Mouse (Mus musculus) forebrain, postnatal 0 days (tissue): ENCODE measurements at regions not wholly inside any gene's neighbourhood (a gene's known extent, or its start where the extent isn't known, plus 50 kb on each side); places are given as distances from the start of the nearest gene placed in this dataset.

Experiments
- ATAC-seq: fragments of 200-750 bp; cut with Nextera tagmentation; 2 replicates; pipeline ENCODE4 v1.8.0; 2017; ENCODE audit warnings: mild to moderate bottlenecking, moderate library complexity
- DNase-seq: peaks from one replicate; pipeline ENCODE4 v3.0.0-alpha.2; 2015
- H3K27ac ChIP-seq: fragments of 300-500 bp; sonication (generic); 2 replicates; pipeline ENCODE4 v1.5.1; 2014; ENCODE audit warnings: low read depth, mild to moderate bottlenecking, antibody characterized with exemption, low read length, moderate library complexity, mixed read lengths
- H3K27me3 ChIP-seq: fragments of 300-500 bp; sonication (generic); 2 replicates; pipeline ENCODE4 v1.6.1; 2014; ENCODE audit warnings: mild to moderate bottlenecking, low read length, mixed read lengths; ENCODE audit not compliant: insufficient read depth
- H3K36me3 ChIP-seq: fragments of 300-500 bp; sonication (generic); 2 replicates; pipeline ENCODE4 v1.6.1; 2014; ENCODE audit warnings: mild to moderate bottlenecking, moderate library complexity; ENCODE audit not compliant: insufficient read depth
- H3K4me1 ChIP-seq: fragments of 300-500 bp; sonication (generic); 2 replicates; pipeline ENCODE4 v1.6.1; 2014; ENCODE audit warnings: antibody characterized with exemption; ENCODE audit not compliant: insufficient read depth
- H3K4me2 ChIP-seq: fragments of 300-500 bp; sonication (generic); 2 replicates; pipeline ENCODE4 v1.6.1; 2014; ENCODE audit warnings: low read depth, mild to moderate bottlenecking, moderate library complexity
- H3K4me3 ChIP-seq: fragments of 300-500 bp; sonication (generic); 2 replicates; pipeline ENCODE4 v1.5.1; 2014; ENCODE audit warnings: low read depth, low read length, mixed read lengths
- H3K9ac ChIP-seq: fragments of 300-500 bp; sonication (generic); 2 replicates; pipeline ENCODE4 v1.6.1; 2014; ENCODE audit warnings: mild to moderate bottlenecking
- H3K9me3 ChIP-seq: fragments of 300-500 bp; sonication (generic); 2 replicates; pipeline ENCODE4 v1.6.1; 2016; ENCODE audit warnings: low read length
- CTCF ChIP-seq: sonication (generic); IDR thresholded peaks from 2 replicates; pipeline ENCODE4 v1.5.1; 2016; ENCODE audit warnings: antibody characterized with exemption, control low read depth, low read depth
- WGBS: fragments of 180-500 bp; shearing (Covaris S2); extraction: QIAGEN DNeasy Blood & Tissue Kit; methylation state at CpG from one replicate; pipeline ENCODE4 v1.1.7; 2014; 5-methylcytosine and 5-hydroxymethylcytosine counted together

GRCm38 (mm10) chr12:26796367-26796766 is 327.4 kb downstream of the Cmpk2 start:
- no peak for TF ChIP-seq CTCF
- H3K4me3 ChIP-seq = no peak overlapping the region
- H3K4me1 ChIP-seq = no peaks in the 10 kb centered on the region

DNA sequence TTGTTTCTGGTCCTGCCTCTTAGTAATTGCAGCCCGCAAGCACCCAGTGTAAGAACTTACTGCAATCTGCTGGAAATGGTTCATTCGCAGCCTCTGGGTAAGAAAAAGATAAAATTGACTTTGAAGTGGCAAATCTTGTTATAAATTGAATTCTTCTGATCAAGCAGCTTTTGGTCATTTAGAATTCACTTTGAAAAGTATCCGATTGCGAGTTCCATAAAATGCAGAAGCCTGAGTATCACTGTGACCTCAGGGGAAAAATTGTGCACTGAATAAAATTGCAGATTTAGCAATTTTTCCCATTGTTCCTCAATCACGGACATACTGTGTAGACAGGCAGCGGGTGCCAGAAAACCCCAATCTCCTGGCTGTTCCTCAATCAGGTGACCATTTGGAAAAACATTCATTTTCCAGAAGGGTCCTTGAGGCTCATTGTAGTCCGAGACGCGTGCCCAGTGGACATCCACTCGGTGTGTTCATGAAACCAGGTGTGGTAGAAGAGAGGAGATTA is 320.4 kb downstream of the Cmpk2 start:
- Histone ChIP-seq H3K27ac (no peak overlapping the region), H3K27me3 (no peaks in the 10 kb centered on the region), H3K4me1 (0 out of 2 replicates have a peak, but pooled peaks cover 5% of the 10 kb centered on the region), H3K36me3 (no peaks in the 10 kb centered on the region), H3K4me2 (no peak overlapping the region), H3K9me3 (no peaks in the 10 kb centered on the region), H3K4me3 (no peak overlapping the region), H3K9ac (no peak overlapping the region)
- no peak for ATAC-seq
- TF ChIP-seq CTCF = no peak
- DNase-seq = no peak
- WGBS = 76% methylated on average over 10 of the region's 10 CpGs

More at GRCm38 (mm10) chr12:26796367-26796766, 327.4 kb downstream of the Cmpk2 start:
- H3K4me2 ChIP-seq = no peak overlapping the region
- no peaks in the 10 kb centered on the region for H3K9me3 ChIP-seq
- ATAC-seq = no peak
- H3K9ac ChIP-seq = no peak overlapping the region
- no peaks in the 10 kb centered on the region for H3K27me3 ChIP-seq
- DNase-seq = no peak
- H3K36me3 ChIP-seq = no peaks in the 10 kb centered on the region
- no peak overlapping the region for H3K27ac ChIP-seq
- 43% methylated on average over 2 of the region's 2 CpGs for WGBS

- Histone ChIP-seq H3K9me3 (no peaks in the 10 kb centered on the region), H3K27me3 (no peaks in the 10 kb centered on the region), H3K4me3 (no peak overlapping the region), H3K4me1 (0 out of 2 replicates have a peak, but pooled peaks cover 5% of the 10 kb centered on the region), H3K4me2 (no peak overlapping the region), H3K36me3 (no peaks in the 10 kb centered on the region), H3K9ac (no peak overlapping the region), H3K27ac (no peak overlapping the region)
- DNase-seq = peak; percentile 72
- no peak for TF ChIP-seq CTCF
- ATAC-seq = peak; percentile 79
- WGBS = 48% methylated on average over 2 of the region's 2 CpGs
Observed at GRCm38 (mm10) chr12:26785550-26785949, 316.5 kb downstream of the Cmpk2 start.

GRCm38 (mm10) chr12:26784426-26784825 is 315.4 kb downstream of the Cmpk2 start:
- ATAC-seq (no peak), DNase-seq (no peak)
- WGBS = 92% methylated on average over 3 of the region's 3 CpGs
- no peaks in the 10 kb centered on the region for H3K9me3 ChIP-seq
- H3K9ac ChIP-seq = no peak overlapping the region
- H3K27me3 ChIP-seq = no peaks in the 10 kb centered on the region
- no peak overlapping the region for H3K4me3 ChIP-seq
- H3K4me2 ChIP-seq = no peak overlapping the region
- H3K27ac ChIP-seq = peak overlapping the region; percentile 17
- H3K4me1 ChIP-seq = 0 out of 2 replicates have a peak, but pooled peaks cover 5% of the 10 kb centered on the region
- H3K36me3 ChIP-seq = no peaks in the 10 kb centered on the region
- TF ChIP-seq CTCF = no peak

DNA sequence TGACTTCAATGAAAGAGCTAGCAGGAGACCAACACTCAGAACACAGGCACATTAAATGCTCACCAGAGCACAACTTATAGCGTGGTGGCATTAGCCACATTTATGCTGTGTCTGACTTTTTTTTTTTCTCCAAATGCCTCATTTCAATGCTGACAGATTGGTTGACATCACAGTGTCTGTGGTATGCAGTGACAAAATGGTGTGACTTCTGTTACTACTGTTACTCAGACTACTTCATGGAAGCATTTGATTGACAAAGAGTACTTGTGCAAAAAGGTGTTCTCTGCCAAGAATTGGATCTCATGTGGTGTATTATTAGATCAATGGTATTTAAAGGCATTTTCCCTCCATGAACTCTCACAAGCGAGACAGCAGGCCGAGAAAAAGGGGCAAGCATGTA is 314.8 kb downstream of the Cmpk2 start:
- Histone ChIP-seq H3K4me1 (0 out of 2 replicates have a peak, but pooled peaks cover 5% of the 10 kb centered on the region), H3K36me3 (no peaks in the 10 kb centered on the region), H3K4me2 (no peak overlapping the region), H3K27ac (0 out of 2 replicates have a peak overlapping the region, but pooled peaks have one; percentile 10), H3K9me3 (no peaks in the 10 kb centered on the region), H3K9ac (no peak overlapping the region), H3K27me3 (no peaks in the 10 kb centered on the region), H3K4me3 (no peak overlapping the region)
- TF ChIP-seq CTCF = no peak
- DNase-seq (peak; percentile 62), ATAC-seq (peak; percentile 56; the same call in 1 of the 2 replicates)
- WGBS = 37% methylated on average over 3 of the region's 3 CpGs

DNA sequence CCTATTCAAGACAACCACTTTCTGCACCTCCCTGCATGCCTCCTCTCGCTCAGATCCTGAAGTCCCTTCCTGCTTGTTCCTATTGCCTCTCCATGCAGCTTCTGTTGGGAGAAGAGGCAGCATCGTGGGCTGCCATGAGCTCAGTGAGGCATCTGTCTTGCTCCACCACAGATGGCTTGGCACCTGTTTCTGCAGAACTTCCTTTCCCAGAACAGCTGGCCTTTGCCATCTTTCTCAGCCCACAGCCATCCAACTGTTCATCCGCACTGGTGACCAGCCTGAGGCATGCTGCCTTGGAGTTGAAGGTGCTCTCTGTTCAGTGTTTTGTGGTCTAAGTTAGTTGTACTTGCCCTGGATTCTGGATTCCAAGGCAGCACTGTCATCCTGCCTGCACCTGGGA is 312.5 kb downstream of the Cmpk2 start:
- no peak overlapping the region for H3K9ac ChIP-seq
- H3K4me2 ChIP-seq = no peak overlapping the region
- H3K27me3 ChIP-seq = no peaks in the 10 kb centered on the region
- H3K27ac ChIP-seq = no peak overlapping the region
- ATAC-seq (no peak), DNase-seq (peak; percentile 75)
- H3K4me3 ChIP-seq = no peak overlapping the region
- 53% methylated on average over 3 of the region's 3 CpGs for whole genome bisulfite sequencing
- no peaks in the 10 kb centered on the region for H3K36me3 ChIP-seq
- no peak for TF ChIP-seq CTCF
- H3K4me1 ChIP-seq = 0 out of 2 replicates have a peak, but pooled peaks cover 5% of the 10 kb centered on the region
- no peaks in the 10 kb centered on the region for H3K9me3 ChIP-seq

DNA sequence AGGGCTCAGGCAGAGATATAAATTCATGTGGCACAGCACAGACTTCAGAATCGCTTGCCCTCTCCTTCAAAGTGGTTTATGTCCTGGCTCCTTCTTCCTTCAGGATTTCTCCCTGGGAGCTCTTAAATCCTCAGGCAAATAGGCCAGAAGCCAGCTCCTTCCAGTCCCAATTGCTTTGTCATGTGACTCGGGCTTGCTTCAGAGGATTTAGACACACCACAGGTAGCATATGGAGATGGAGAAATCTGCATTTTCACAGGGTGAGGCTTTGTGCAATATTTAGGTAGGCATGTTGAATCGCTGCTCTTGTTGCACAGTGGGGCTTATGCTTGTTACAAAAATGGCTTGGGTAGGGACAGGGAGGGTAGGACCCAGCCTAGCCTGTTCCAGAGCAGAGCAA is 309.8 kb downstream of the Cmpk2 start:
- DNase-seq = no peak
- Histone ChIP-seq H3K9ac (no peak overlapping the region), H3K27ac (no peak overlapping the region), H3K4me2 (no peak overlapping the region), H3K9me3 (no peaks in the 10 kb centered on the region), H3K27me3 (no peaks in the 10 kb centered on the region), H3K4me1 (no peaks in the 10 kb centered on the region), H3K4me3 (no peak overlapping the region), H3K36me3 (no peaks in the 10 kb centered on the region)
- TF ChIP-seq CTCF = no peak
- no peak for ATAC-seq
- WGBS = 24% methylated on average over 3 of the region's 3 CpGs

GRCm38 (mm10) chr12:26776986-26777385 is 308.0 kb downstream of the Cmpk2 start:
- no peaks in the 10 kb centered on the region for H3K9me3 ChIP-seq
- H3K4me2 ChIP-seq = no peak overlapping the region
- ATAC-seq (no peak), DNase-seq (no peak)
- no peaks in the 10 kb centered on the region for H3K4me1 ChIP-seq
- no peak overlapping the region for H3K9ac ChIP-seq
- TF ChIP-seq CTCF = no peak
- no peak overlapping the region for H3K27ac ChIP-seq
- no peaks in the 10 kb centered on the region for H3K36me3 ChIP-seq
- H3K4me3 ChIP-seq = no peak overlapping the region
- no peaks in the 10 kb centered on the region for H3K27me3 ChIP-seq
- WGBS = 100% methylated on average over 1 of the region's 1 CpGs
